Mouse (Mus musculus): ENCODE data around the gene Adgrl4. TPM values are rescaled to one million over a fixed set of nuclear protein-coding genes. Genes with fewer than 3 reads are reported as not detected.

Adgrl4 gene
- polyA plus RNA-seq, 1 experiment from 2014 or later: 17.5 TPM

GRCm38 (mm10) chr3:151591904-151592303, 154.2 kb downstream of the Adgrl4 start:
- no peaks in the 10 kb centered on the region for H3K36me3 ChIP-seq (ENCODE audit: control insufficient read depth, insufficient read depth)
- no peak overlapping the region for H3K27ac ChIP-seq (ENCODE audit: low read length)
- H3K4me1 ChIP-seq (ENCODE audit: control insufficient read depth, insufficient read depth, low read length): no peaks in the 10 kb centered on the region
- H3K9me3 ChIP-seq (replicated peaks; ENCODE audit: control insufficient read depth, low read length): no peaks in the 10 kb centered on the region; the same call in 1 of the 2 replicates
- no peak overlapping the region for H3K4me2 ChIP-seq (ENCODE audit: low read depth, low read length)
- no peak overlapping the region for H3K9ac ChIP-seq (ENCODE audit: low read length)
- no peak overlapping the region for H3K4me3 ChIP-seq (ENCODE audit: low read length)
- ATAC-seq (replicated peaks; ENCODE audit: extremely low read depth, insufficient read depth, low FRiP score): no peak
- no peaks in the 10 kb centered on the region for H3K27me3 ChIP-seq (ENCODE audit: control insufficient read depth, insufficient read depth, low read length)
